Mouse (Mus musculus) olfactory bulb, adult 2 months (tissue): ENCODE data around the gene Tfap4.

ENCODE experiments used
- CTCF ChIP-seq: fragments of 200-500 bp; IDR thresholded peaks from 2 replicates; pipeline ENCODE4 v1.5.1; 2012; ENCODE audit warnings: low read depth, mild to moderate bottlenecking, low read length, moderate library complexity; ENCODE audit not compliant: insufficient read depth
- POLR2A ChIP-seq: fragments of 200-500 bp; IDR thresholded peaks from 2 replicates; pipeline ENCODE4 v1.6.1; 2012; ENCODE audit warnings: mild to moderate bottlenecking, low read depth, low read length, moderate library complexity; ENCODE audit not compliant: insufficient read depth

DNA sequence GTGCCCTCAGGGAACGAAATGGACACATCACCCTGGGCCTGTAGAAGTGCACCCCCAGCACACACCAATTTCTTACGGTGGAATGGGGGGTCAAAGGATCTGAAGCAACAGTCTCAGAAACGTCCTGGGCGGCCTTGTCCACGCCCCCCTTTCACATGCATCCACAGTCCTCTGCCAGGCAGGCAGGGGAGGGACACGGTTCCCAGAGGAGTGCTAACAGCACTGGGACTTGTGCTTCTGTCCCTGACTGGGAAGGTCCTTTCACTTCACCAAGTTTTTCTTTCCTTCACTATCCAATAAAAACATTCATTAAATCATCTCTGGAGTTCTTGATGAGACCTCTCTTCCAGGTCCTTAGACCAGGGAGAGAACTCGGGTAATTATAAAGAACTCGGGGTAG is 39.0 kb downstream of the Tfap4 start:
- TF ChIP-seq CTCF (no peak), POLR2A (no peak)
